Mouse (Mus musculus): ENCODE data around the gene Qrich2.

GRCm38 (mm10) chr11:116476041-116476440, 10.0 kb upstream of the Qrich2 start:
- TF ChIP-seq CTCF (IDR thresholded peaks at IDR 0.05; ENCODE audit: low read depth) (no peak), EP300 (optimal IDR thresholded peaks at IDR 0.05) (no peak)

All from stomach, postnatal 0 days (tissue).